Mouse (Mus musculus): ENCODE measurements around the gene Tbc1d24. TPM values are rescaled to one million over a fixed set of nuclear protein-coding genes. Genes with fewer than 3 reads are reported as not detected.

Tbc1d24 gene
- 1.9 and 4.0 TPM in 2 replicates for polyA plus RNA-seq (2012)

GRCm38 (mm10) chr17:24205284-24205888 is at the start of gene Tbc1d24:
Gene Tbc1d24 (minus strand): TSS chr17:24205562.

GRCm38 (mm10) chr17:24251320-24252069 is 46.1 kb upstream of the Tbc1d24 start, which contains the start of gene Ccnf:
Gene Ccnf (minus strand): TSS chr17:24251484.

GRCm38 (mm10) chr17:24220435-24221411 is 15.4 kb upstream of the Tbc1d24 start, which contains the start of gene Tedc2:
Gene Tedc2 (minus strand): TSS chr17:24220851.

GRCm38 (mm10) chr17:24209043-24209915 is 3.9 kb upstream of the Tbc1d24 start, which contains the start of gene Ntn3:
Gene Ntn3 (minus strand): TSS chr17:24209531.

GRCm38 (mm10) chr17:24169317-24170065 is 35.9 kb downstream of the Tbc1d24 start, which contains the start of gene Atp6v0c:
Gene Atp6v0c (minus strand): TSS chr17:24169702.

GRCm38 (mm10) chr17:24163176-24163962 is 42.0 kb downstream of the Tbc1d24 start, which contains the start of gene Amdhd2:
Gene Amdhd2 (minus strand): TSS chr17:24163766.

GRCm38 (mm10) chr17:24150824-24151223 is 54.5 kb downstream of the Tbc1d24 start, which contains the start of gene Pdpk1:
Gene Pdpk1 (minus strand): TSS chr17:24150924.

Other genes with a start within 250 kb of the Tbc1d24 start
- gene Prss30, start 225.0 kb downstream of the Tbc1d24 start, polyA plus RNA-seq (2012), result 0.25 and 0.40 TPM in 2 replicates
- 0.04 TPM in 1 of 2 replicates, not detected in the other for gene Prss22, start 207.5 kb downstream of the Tbc1d24 start, polyA plus RNA-seq (2012)
- gene Prss27, start 167.4 kb downstream of the Tbc1d24 start, polyA plus RNA-seq (2012), result not detected in 2 replicates
- 11.5 and 14.5 TPM in 2 replicates for gene Kctd5, start 132.1 kb downstream of the Tbc1d24 start, polyA plus RNA-seq (2012)
- 31.7 and 42.0 TPM in 2 replicates for gene Pdpk1, start 54.6 kb downstream of the Tbc1d24 start, polyA plus RNA-seq (2012)
- gene Amdhd2, start 41.8 kb downstream of the Tbc1d24 start, polyA plus RNA-seq (2012), result 177 and 199 TPM in 2 replicates
- 505 and 717 TPM in 2 replicates for gene Atp6v0c, start 35.9 kb downstream of the Tbc1d24 start, polyA plus RNA-seq (2012)
- 0.39 and 0.79 TPM in 2 replicates for gene Ntn3, start 4.0 kb upstream of the Tbc1d24 start, polyA plus RNA-seq (2012)
- gene Tedc2, start 15.3 kb upstream of the Tbc1d24 start, polyA plus RNA-seq (2012), result 19.0 and 19.6 TPM in 2 replicates
- 12.6 and 17.9 TPM in 2 replicates for gene Ccnf, start 45.9 kb upstream of the Tbc1d24 start, polyA plus RNA-seq (2012)
- not detected in 2 replicates for gene Abca17, start 145.5 kb upstream of the Tbc1d24 start, polyA plus RNA-seq (2012)
- 17.2 and 20.4 TPM in 2 replicates for gene Abca3, start 146.4 kb upstream of the Tbc1d24 start, polyA plus RNA-seq (2012)
- gene Rnps1, start 209.0 kb upstream of the Tbc1d24 start, polyA plus RNA-seq (2012), result 380 and 417 TPM in 2 replicates
- 60.8 and 65.3 TPM in 2 replicates for gene Eci1, start 221.1 kb upstream of the Tbc1d24 start, polyA plus RNA-seq (2012)
- gene Dnase1l2, start 237.5 kb upstream of the Tbc1d24 start, polyA plus RNA-seq (2012), result 0.14 and 0.30 TPM in 2 replicates

Measured in megakaryocyte-erythroid progenitor cell, adult 5 weeks (primary cell).